Mouse (Mus musculus): ENCODE measurements around the gene Btg3. TPM values are rescaled to one million over a fixed set of nuclear protein-coding genes. Genes with fewer than 3 reads are reported as not detected.

Gene Btg3
- polyA plus RNA-seq, 1 experiment from 2014 or later = 58.4 TPM

GRCm38 (mm10) chr16:78314026-78314425, 63.0 kb downstream of the Btg3 start:
- Histone ChIP-seq H3K9me3 (no peaks in the 10 kb centered on the region), H3K9ac (no peak overlapping the region), H3K4me1 (peaks cover 7% of the 10 kb centered on the region; the same call in 1 of the 2 replicates), H3K27me3 (no peaks in the 10 kb centered on the region), H3K4me2 (no peak overlapping the region), H3K4me3 (no peak overlapping the region), H3K36me3 (no peaks in the 10 kb centered on the region), H3K27ac (no peak overlapping the region)
- WGBS = 69% methylated on average over 6 of the region's 6 CpGs
- ATAC-seq (ENCODE audit: insufficient number of reproducible peaks, low FRiP score, low TSS enrichment, low read depth) = no peak

GRCm38 (mm10) chr16:78313135-78313887, 63.7 kb downstream of the Btg3 start:
- no peaks in the 10 kb centered on the region for H3K27me3 ChIP-seq
- H3K9me3 ChIP-seq = no peaks in the 10 kb centered on the region
- no peaks in the 10 kb centered on the region for H3K36me3 ChIP-seq
- no peak overlapping the region for H3K4me3 ChIP-seq
- WGBS = 37% methylated on average over 16 of the region's 16 CpGs
- no peak overlapping the region for H3K4me2 ChIP-seq
- no peak overlapping the region for H3K9ac ChIP-seq
- ATAC-seq (ENCODE audit: insufficient number of reproducible peaks, low FRiP score, low TSS enrichment, low read depth) = no peak
- H3K27ac ChIP-seq = no peak overlapping the region
- H3K4me1 ChIP-seq = peaks cover 7% of the 10 kb centered on the region; the same call in 1 of the 2 replicates

GRCm38 (mm10) chr16:78309258-78309657, 67.7 kb downstream of the Btg3 start:
- H3K27me3 ChIP-seq = no peaks in the 10 kb centered on the region
- no peak overlapping the region for H3K27ac ChIP-seq
- H3K4me1 ChIP-seq = peaks cover 5% of the 10 kb centered on the region; the same call in 1 of the 2 replicates
- no peak overlapping the region for H3K4me2 ChIP-seq
- H3K9me3 ChIP-seq = no peaks in the 10 kb centered on the region
- WGBS = 79% methylated on average over 6 of the region's 6 CpGs
- H3K4me3 ChIP-seq = no peak overlapping the region
- H3K9ac ChIP-seq = no peak overlapping the region
- H3K36me3 ChIP-seq = no peaks in the 10 kb centered on the region
- no peak for ATAC-seq (ENCODE audit: insufficient number of reproducible peaks, low FRiP score, low TSS enrichment, low read depth)

GRCm38 (mm10) chr16:78307476-78308192, 69.4 kb downstream of the Btg3 start:
- no peak for ATAC-seq (ENCODE audit: insufficient number of reproducible peaks, low FRiP score, low TSS enrichment, low read depth)
- Histone ChIP-seq H3K27me3 (no peaks in the 10 kb centered on the region), H3K4me1 (0 out of 2 replicates have a peak, but pooled peaks cover 3% of the 10 kb centered on the region), H3K4me3 (no peak overlapping the region), H3K9ac (no peak overlapping the region), H3K9me3 (no peaks in the 10 kb centered on the region), H3K36me3 (no peaks in the 10 kb centered on the region), H3K4me2 (no peak overlapping the region), H3K27ac (no peak overlapping the region)
- 93% methylated on average over 16 of the region's 16 CpGs for WGBS

GRCm38 (mm10) chr16:78306606-78307005, 70.4 kb downstream of the Btg3 start:
- Histone ChIP-seq H3K4me1 (0 out of 2 replicates have a peak, but pooled peaks cover 4% of the 10 kb centered on the region), H3K27me3 (no peaks in the 10 kb centered on the region), H3K36me3 (no peaks in the 10 kb centered on the region), H3K27ac (no peak overlapping the region), H3K4me2 (no peak overlapping the region), H3K9ac (no peak overlapping the region), H3K9me3 (no peaks in the 10 kb centered on the region), H3K4me3 (no peak overlapping the region)
- ATAC-seq (ENCODE audit: insufficient number of reproducible peaks, low FRiP score, low TSS enrichment, low read depth) = no peak
- 86% methylated on average over 8 of the region's 8 CpGs for WGBS

GRCm38 (mm10) chr16:78305606-78306100, 71.3 kb downstream of the Btg3 start:
- H3K4me3 ChIP-seq = no peak overlapping the region
- no peak overlapping the region for H3K4me2 ChIP-seq
- H3K4me1 ChIP-seq = 0 out of 2 replicates have a peak, but pooled peaks cover 10% of the 10 kb centered on the region
- ATAC-seq (ENCODE audit: insufficient number of reproducible peaks, low FRiP score, low TSS enrichment, low read depth) = no peak
- no peaks in the 10 kb centered on the region for H3K36me3 ChIP-seq
- H3K9me3 ChIP-seq = no peaks in the 10 kb centered on the region
- no peaks in the 10 kb centered on the region for H3K27me3 ChIP-seq
- WGBS = 90% methylated on average over 12 of the region's 12 CpGs
- no peak overlapping the region for H3K27ac ChIP-seq
- no peak overlapping the region for H3K9ac ChIP-seq

- Histone ChIP-seq H3K9me3 (no peaks in the 10 kb centered on the region), H3K4me2 (peak overlapping the region; percentile 98), H3K9ac (no peak overlapping the region), H3K27ac (no peak overlapping the region), H3K27me3 (no peaks in the 10 kb centered on the region; the same call in 1 of the 2 replicates), H3K4me3 (peak overlapping the region; percentile 74), H3K36me3 (no peaks in the 10 kb centered on the region), H3K4me1 (0 out of 2 replicates have a peak, but pooled peaks cover 11% of the 10 kb centered on the region)
- WGBS = 5% methylated on average over 10 of the region's 10 CpGs
- no peak for ATAC-seq (ENCODE audit: insufficient number of reproducible peaks, low FRiP score, low TSS enrichment, low read depth)
Observed at GRCm38 (mm10) chr16:78302678-78303050, 74.3 kb downstream of the Btg3 start.

GRCm38 (mm10) chr16:78301831-78302677, 74.9 kb downstream of the Btg3 start:
- WGBS = under 1% methylated on average over 63 of the region's 65 CpGs
- H3K4me2 ChIP-seq = peak overlapping the region; percentile 98
- no peaks in the 10 kb centered on the region for H3K9me3 ChIP-seq
- H3K27ac ChIP-seq = peak overlapping the region; percentile 65
- H3K27me3 ChIP-seq = no peaks in the 10 kb centered on the region; the same call in 1 of the 2 replicates
- peak; percentile 9; the same call in 1 of the 2 replicates for ATAC-seq (ENCODE audit: insufficient number of reproducible peaks, low FRiP score, low TSS enrichment, low read depth)
- H3K4me1 ChIP-seq = 0 out of 2 replicates have a peak, but pooled peaks cover 11% of the 10 kb centered on the region
- H3K4me3 ChIP-seq = peak overlapping the region; percentile 74
- no peaks in the 10 kb centered on the region for H3K36me3 ChIP-seq
- peak overlapping the region; percentile 66 for H3K9ac ChIP-seq

GRCm38 (mm10) chr16:78301183-78301830, 75.7 kb downstream of the Btg3 start, which contains the start of gene Cxadr:
Cxadr (plus strand) TSS chr16:78301489.
- H3K36me3 ChIP-seq = no peaks in the 10 kb centered on the region
- no peaks in the 10 kb centered on the region; the same call in 1 of the 2 replicates for H3K27me3 ChIP-seq
- peak within 1 kb of the TSS; percentile 98 for H3K4me2 ChIP-seq
- H3K9me3 ChIP-seq = no peaks in the 10 kb centered on the region
- ATAC-seq (ENCODE audit: insufficient number of reproducible peaks, low FRiP score, low TSS enrichment, low read depth) = peak; percentile 80; the same call in 1 of the 2 replicates
- peak within 1 kb of the TSS; percentile 74 for H3K4me3 ChIP-seq
- H3K9ac ChIP-seq = peak within 1 kb of the TSS; percentile 66
- H3K27ac ChIP-seq = peak within 1 kb of the TSS; percentile 65
- 0 out of 2 replicates have a peak, but pooled peaks cover 11% of the 10 kb centered on the region for H3K4me1 ChIP-seq
- WGBS = under 1% methylated on average over 34 of the region's 34 CpGs

- ATAC-seq (ENCODE audit: insufficient number of reproducible peaks, low FRiP score, low TSS enrichment, low read depth) = no peak
- Histone ChIP-seq H3K9ac (no peak overlapping the region), H3K27ac (no peak overlapping the region), H3K4me3 (no peak overlapping the region), H3K4me1 (peaks cover 10% of the 10 kb centered on the region; the same call in 1 of the 2 replicates), H3K27me3 (no peaks in the 10 kb centered on the region; the same call in 1 of the 2 replicates), H3K9me3 (no peaks in the 10 kb centered on the region), H3K36me3 (no peaks in the 10 kb centered on the region), H3K4me2 (no peak overlapping the region)
- WGBS = 71% methylated on average over 9 of the region's 9 CpGs
Observed at GRCm38 (mm10) chr16:78296114-78296513, 80.9 kb downstream of the Btg3 start.

- 48% methylated on average over 4 of the region's 4 CpGs for WGBS
- Histone ChIP-seq H3K27ac (no peak overlapping the region), H3K9ac (no peak overlapping the region), H3K27me3 (no peaks in the 10 kb centered on the region; the same call in 1 of the 2 replicates), H3K9me3 (no peaks in the 10 kb centered on the region), H3K4me3 (no peak overlapping the region), H3K4me2 (no peak overlapping the region), H3K36me3 (no peaks in the 10 kb centered on the region), H3K4me1 (peaks cover 5% of the 10 kb centered on the region; the same call in 1 of the 2 replicates)
- ATAC-seq (ENCODE audit: insufficient number of reproducible peaks, low FRiP score, low TSS enrichment, low read depth) = no peak
Observed at GRCm38 (mm10) chr16:78295601-78296000, 81.4 kb downstream of the Btg3 start.

Measured in limb, embryonic 15.5 days (tissue).